Mouse (Mus musculus): ENCODE measurements around the gene Gm15091.
"Not testable (repeated sequence)": the region's sequence is repeated elsewhere in the genome, so short reads cannot be mapped to it uniquely, and the experiment has no call there.

Gm15091 gene

DNA sequence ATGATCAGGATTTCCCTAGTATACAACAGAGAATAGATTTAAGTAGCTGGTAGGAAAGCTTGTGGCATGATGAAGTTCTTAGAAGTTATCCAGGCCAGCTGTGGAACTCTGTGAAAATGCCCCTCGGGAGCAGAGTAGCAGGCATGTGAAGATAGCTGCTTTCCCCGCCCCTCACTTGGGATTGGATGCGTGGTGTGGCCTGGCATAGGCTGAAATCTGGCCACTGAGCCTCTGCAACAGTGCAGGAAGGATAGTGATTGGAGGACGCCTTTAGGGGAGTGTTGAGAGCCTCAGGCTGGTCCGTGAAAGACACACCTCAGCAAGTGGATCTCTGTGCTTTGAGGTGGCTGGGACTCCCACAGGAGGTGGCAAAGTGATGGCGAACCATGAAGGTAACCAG is at the start of gene Gm15091:
TSS of gene Gm15091 (plus strand) at position 301 of the 400 bp plus-strand sequence.
- not testable (repeated sequence) for DNase-seq
